Mouse (Mus musculus) leukemia stem cell, adult 10-12 weeks (primary cell): Measurements from ENCODE around the gene Adck2. TPM values are rescaled to one million over a fixed set of nuclear protein-coding genes. Genes with fewer than 3 reads are reported as not detected.

Experiments
- polyA plus RNA-seq: library from polyadenylated mRNA; stranded (reverse); fragments of >175 nt; gene quantifications from 2 replicates; pipeline ENCODE4 v1.2.3, GENCODE M21; 2012; ENCODE audit warnings: low replicate concordance

Gene Adck2
- 17.2 and 21.6 TPM in 2 replicates for polyA plus RNA-seq

GRCm38 (mm10) chr6:39573791-39574554 is at the start of gene Adck2:
Adck2 (plus strand) TSS chr6:39573873.

GRCm38 (mm10) chr6:39557723-39558261 is 15.9 kb upstream of the Adck2 start, which contains the start of gene Dennd2a:
Dennd2a (minus strand) TSS chr6:39557867.

GRCm38 (mm10) chr6:39585517-39585916 is 11.8 kb downstream of the Adck2 start, which contains the start of gene Gm42420:
Gm42420 (plus strand) TSS chr6:39585753.

GRCm38 (mm10) chr6:39592401-39593214 is 18.9 kb downstream of the Adck2 start, which contains the start of gene Ndufb2:
Ndufb2 (plus strand) TSS chr6:39592574.

Other genes starting within 250 kb of the Adck2 start
- 4.0 and 4.7 TPM in 2 replicates for gene Slc37a3, start 196.2 kb upstream of the Adck2 start, polyA plus RNA-seq
- gene Rab19, start 192.7 kb upstream of the Adck2 start, polyA plus RNA-seq: 0.18 and 0.83 TPM in 2 replicates
- 171 and 247 TPM in 2 replicates for gene Mkrn1, start 153.4 kb upstream of the Adck2 start, polyA plus RNA-seq
- gene Dennd2a, start 16.0 kb upstream of the Adck2 start, polyA plus RNA-seq: 0.70 and 1.0 TPM in 2 replicates
- not detected in 2 replicates for gene Gm42420, start 11.9 kb downstream of the Adck2 start, polyA plus RNA-seq
- 285 and 367 TPM in 2 replicates for gene Ndufb2, start 18.7 kb downstream of the Adck2 start, polyA plus RNA-seq
- 2.0 and 4.3 TPM in 2 replicates for gene Braf, start 151.6 kb downstream of the Adck2 start, polyA plus RNA-seq
- 1.6 and 4.9 TPM in 2 replicates for gene Mrps33, start 237.1 kb downstream of the Adck2 start, polyA plus RNA-seq